Mouse (Mus musculus): Measurements from ENCODE around the gene Mrpl44.

Mrpl44 gene

DNA sequence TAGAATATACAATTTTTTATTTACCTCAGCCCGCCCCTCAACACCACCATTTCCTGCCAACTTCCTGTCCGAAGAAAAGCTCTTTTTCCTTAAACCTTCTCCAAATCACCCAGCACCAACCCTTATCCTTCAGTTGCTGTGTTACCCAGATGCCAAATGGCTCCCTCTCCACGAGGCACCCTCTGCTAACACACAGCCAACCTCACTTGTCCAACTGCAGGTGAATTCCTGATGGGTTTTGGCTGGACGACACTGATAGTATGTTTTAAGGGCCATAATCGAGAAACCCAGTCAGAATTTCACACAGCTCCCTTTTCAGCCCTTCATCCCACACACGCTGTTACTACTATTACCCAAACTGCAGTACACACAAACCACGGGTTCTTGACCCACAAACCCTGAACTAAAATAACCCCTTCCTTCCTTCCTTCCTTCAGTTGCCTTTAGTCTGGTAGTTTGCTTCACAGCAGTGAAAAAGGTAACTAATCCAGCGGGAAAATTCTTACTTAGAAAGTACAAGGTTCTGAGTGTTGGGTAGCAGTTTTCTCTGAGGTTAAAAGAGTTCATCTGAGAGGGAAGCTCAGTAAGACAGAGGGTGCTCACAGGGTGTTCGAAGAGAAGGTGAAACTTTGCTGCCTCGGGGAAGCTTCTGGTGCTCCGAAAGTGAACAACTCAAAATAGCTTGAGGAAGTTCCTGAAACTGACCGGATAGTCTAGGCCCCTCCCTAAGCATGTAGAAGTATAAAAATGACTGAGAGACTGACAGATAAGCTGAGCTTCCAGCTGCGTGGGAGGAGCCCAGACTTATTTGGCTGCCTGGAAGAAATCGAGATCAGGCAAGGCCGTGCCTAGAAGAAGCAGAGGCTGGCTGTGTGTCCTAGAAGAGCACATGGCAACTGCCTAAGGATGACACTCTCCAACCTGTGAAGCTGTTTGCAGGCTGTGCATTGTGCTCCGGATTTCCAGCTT lies 13.3 kb upstream of the Mrpl44 start:
- DNase-seq (ENCODE audit: low spot score), result no peak

DNA sequence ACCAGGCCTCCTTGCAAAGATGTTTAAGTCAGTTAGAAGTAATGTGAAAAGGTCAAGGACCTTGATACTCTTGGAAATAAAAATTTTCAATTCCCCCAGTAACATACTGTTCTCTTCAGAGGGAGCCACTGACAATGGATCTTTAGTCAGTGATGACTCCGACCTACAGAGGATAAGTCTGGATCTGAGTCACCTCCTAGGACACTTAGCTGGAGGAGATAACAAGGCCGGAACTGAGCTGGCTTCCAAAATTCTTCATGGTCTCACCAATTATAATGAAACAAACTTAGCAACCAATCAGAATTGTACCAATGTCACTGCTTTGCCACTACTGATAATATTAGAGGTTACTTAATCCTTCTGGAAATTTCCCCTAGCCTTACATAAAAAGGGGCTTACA lies 11.8 kb upstream of the Mrpl44 start:
- DNase-seq (ENCODE audit: low spot score), result no peak

- no peak for DNase-seq (ENCODE audit: low spot score)
These were observed 11.3 kb upstream of the Mrpl44 start for GRCm38 (mm10) chr1:79764483-79764882.

- no peak for DNase-seq (ENCODE audit: low spot score)
These were observed 7.6 kb upstream of the Mrpl44 start for GRCm38 (mm10) chr1:79768231-79768630.

DNA sequence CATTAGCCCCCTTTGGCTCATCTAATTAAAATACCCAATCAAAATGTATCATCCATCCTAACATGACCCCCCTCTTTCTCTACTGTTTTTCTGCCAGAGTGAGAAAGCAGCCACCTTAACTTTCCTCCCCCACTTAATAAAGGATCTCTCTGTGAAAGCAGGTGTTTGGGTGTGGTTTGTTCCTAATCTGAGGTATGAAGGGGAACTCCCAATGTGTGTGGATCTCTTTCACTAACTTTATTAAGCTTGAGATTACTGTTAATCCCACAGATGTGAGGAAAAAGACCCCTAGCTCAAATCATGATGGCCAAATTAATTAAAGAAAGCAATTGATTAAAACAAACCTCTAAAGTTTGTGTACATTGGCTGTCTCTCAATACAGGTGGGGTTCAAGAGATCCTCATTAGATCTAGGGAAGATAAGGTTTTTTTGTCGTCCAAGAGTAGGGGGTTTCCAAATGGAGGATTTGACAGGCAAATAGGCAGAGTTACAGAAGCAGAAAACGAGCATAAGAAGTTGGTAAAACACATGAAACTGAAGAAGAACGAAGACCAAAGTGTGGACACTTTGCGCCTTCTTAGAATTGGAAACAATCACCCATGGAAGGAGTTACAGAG lies 1.5 kb upstream of the Mrpl44 start:
- DNase-seq (ENCODE audit: low spot score), result no peak

DNA sequence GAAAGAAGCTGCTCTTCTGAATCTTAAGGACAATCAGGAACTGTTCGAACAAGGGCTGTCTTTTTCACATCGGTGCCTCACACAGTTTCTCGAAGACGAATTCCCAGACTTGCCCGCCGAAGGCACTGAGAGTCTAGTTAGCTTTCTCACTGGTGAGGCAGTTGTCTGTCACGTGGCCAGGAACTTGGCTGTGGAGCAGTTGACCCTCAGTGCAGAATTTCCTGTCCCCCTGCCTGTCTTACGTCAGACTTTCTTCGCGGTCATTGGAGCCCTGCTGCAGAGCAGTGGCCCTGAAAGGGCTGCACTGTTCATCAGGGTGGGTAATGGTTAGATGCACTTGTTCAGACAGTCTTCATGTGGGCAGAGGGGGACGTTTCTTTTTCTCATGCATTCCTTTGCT lies 2.2 kb downstream of the Mrpl44 start:
- DNase-seq (ENCODE audit: low spot score), result no peak

- peak; percentile 14 for DNase-seq (ENCODE audit: low spot score)
These were observed 6.6 kb downstream of the Mrpl44 start for GRCm38 (mm10) chr1:79782433-79782832.

DNA sequence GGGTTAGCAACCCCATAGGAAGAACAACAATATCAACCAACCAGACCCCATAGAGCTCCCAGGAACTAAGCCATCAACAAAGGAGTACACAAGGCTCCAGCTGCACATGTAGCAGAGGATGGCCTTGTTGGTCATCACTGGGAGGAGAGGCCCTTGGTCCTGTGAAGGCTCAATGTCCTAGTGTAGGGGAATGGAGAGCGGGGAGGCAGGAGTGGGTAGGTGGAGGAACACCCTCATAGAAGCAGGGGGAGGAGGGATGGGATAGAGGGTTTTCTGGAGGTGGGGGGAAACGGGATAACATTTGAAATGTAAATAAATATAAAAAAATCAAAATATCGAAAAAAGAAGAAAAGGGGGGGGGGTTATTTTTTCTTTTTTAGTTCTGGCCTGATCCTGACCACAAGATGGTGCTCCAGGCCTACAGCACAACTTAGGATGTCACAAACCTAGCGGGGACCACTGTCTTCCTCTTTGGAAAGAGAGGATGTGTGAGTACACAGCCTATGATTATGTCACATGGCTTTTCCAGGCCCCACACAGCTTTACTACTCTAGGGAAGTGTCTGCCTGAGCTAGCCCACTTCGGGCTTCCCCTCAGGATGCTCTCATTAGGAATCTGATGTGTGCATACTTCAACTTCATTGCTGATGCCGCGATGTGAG lies 10.6 kb downstream of the Mrpl44 start:
- peak; percentile 42 for DNase-seq (ENCODE audit: low spot score)

DNA sequence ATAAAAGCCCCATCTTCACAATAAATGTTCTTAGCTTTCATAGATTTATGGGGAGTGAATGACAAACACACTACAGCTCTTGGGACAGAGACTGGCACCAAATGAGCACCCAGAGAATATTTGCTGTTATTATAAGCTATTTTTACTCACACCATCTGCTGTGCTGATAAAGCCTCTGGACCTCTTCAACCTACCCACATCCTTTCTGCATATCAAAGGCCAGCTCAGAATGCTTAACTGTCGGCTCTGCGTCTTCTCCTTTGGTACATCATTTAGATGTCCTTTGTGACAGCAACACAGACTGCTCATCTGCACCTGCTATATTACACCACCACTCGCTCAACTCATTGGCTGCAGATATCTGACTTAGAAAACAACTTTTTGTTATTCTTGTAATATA lies 21.3 kb downstream of the Mrpl44 start:
- no peak for DNase-seq (ENCODE audit: low spot score)

- peak; percentile 27 for DNase-seq (ENCODE audit: low spot score)
These were observed 27.1 kb downstream of the Mrpl44 start for GRCm38 (mm10) chr1:79802858-79803427.

DNA sequence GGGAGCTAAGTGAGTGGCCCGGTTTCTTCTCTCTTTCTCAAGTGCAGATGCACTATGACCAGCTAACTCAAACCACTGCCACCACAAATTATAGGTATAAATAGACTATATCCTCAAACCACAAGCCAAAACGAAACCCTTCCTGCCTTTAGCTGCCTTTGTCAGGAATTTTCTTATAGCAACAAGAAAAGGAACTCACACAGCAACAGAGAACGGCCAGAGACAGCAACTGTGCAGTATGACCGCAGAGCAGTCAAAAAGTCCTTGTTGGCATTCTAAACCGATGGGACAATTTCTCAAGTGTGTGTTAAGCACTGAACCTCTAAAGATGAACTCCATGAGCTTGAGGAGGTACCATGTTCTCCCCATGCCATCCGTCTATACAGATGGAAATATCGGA lies 27.8 kb downstream of the Mrpl44 start:
- DNase-seq (ENCODE audit: low spot score), result no peak

GRCm38 (mm10) chr1:79806865-79807264 lies 31.0 kb downstream of the Mrpl44 start:
- no peak for DNase-seq (ENCODE audit: low spot score)

DNA sequence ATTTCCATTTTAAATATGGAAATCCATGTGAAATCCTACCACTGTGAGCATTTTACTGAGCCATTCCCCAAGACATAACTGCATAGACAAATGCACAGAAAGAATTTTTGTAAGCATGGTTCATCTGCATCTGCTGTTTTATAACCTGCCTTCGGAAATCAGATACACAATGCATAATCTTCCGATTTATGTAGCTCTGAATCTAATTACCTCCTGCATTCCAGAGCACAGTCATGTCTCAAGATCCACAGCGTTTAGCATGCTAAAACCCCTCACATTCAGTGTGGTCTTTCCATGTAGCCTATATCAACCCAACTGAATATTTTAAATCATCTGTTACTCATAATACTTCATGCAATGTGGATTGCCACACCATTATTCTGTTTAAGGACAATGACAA lies 33.6 kb downstream of the Mrpl44 start:
- no peak for DNase-seq (ENCODE audit: low spot score)

- DNase-seq (ENCODE audit: low spot score), result no peak
These were observed 39.6 kb downstream of the Mrpl44 start for GRCm38 (mm10) chr1:79815446-79815845.

DNA sequence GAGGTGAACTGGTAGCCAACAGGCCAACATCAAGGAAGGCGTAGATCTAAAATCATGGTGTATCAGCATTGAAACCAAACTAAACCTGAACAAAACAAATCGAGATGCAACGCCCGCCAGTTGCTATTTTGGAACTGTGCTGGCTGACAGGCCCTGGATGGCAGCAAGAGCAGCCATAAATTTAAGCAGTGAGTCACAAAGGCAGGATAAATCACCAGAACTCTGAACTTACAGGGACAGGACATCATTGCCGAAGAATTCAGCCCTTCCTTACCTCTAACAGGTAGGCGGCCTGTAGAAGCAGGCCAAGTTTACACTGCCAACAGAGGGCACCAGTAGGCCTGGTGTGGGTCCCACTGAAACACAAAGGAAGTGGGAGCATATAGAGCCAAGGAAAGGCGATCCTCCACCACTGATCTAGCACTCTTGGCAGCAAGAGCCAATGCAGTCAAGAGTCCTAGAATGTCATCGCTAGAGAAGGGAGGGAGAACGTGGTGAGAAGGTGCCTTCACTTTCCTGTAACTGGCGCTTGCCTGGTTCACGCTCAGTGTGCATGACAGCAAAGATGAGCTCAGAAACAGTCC lies 43.6 kb downstream of the Mrpl44 start:
- DNase-seq (ENCODE audit: low spot score), result no peak

DNA sequence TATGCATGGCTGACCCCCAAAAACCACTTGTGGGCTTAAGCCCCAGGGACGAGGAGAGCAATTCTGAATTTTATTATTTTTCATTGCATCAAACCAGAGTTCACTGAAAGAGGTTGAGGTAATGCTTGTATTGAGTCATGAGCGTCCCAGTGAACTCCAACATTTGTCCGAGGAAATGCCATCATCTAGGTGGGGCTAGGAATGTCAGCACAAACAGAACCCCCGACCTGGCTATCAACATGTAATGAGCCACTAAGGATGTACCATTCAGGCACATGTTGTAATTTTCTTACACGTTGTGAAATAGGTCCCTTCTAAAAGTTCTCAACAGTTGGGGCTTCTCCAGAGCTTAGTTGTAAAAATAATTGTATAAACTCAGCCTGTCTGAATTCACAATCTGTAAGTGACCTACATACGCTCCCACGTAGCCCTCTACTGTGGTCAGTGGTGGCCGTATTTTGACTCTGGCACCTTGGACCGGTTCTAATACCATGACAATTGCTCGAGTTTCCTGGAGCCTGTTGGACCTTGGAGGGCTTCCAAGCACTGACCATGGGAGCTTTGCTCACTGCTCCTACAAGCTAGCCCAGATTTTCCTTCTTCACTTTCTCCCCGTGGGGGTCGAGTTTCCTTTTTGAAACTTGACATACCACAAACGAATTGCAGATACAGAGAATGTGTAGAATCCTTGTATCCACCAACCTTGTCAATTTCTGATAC lies 47.1 kb downstream of the Mrpl44 start:
- DNase-seq (ENCODE audit: low spot score), result no peak

DNA sequence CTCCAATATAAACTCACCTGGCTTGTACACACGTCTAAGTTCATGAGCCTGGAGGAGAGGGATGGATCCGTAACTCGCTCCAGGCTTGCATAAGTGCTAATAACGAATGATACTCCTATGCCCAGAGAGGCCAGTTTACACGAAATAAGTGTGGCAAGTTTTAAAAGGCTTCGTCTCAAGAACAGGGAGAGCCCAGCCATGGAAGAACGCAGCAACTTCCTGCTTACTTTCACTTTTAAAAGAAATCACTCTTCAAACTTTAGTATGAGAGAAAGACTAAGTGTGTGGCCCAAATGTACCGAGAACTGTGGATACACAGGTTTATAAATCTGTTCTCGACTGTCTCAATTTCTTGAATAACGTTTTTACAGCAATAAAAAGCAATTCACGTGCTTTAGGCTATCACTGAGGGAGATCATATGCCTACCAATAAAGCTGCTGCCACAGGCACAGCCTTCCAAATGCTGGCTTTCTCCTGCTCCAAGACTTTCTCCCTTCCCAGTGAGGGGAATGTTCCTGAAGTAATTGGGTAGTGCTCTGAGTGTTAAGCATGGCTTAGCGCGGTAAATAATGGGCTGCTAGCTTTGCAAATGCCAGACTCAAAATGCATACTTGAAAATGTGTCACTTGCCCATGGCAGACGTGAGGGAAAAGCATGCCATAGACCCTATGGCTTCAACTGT lies 48.3 kb downstream of the Mrpl44 start:
- DNase-seq (ENCODE audit: low spot score), result no peak
